Mouse (Mus musculus) lung, postnatal 10 days (tissue): Measurements from ENCODE around the gene Lag3.

Experiments used
- DNase-seq: peaks from one replicate; pipeline ENCODE4 v3.0.0; 2021

Gene Lag3

DNA sequence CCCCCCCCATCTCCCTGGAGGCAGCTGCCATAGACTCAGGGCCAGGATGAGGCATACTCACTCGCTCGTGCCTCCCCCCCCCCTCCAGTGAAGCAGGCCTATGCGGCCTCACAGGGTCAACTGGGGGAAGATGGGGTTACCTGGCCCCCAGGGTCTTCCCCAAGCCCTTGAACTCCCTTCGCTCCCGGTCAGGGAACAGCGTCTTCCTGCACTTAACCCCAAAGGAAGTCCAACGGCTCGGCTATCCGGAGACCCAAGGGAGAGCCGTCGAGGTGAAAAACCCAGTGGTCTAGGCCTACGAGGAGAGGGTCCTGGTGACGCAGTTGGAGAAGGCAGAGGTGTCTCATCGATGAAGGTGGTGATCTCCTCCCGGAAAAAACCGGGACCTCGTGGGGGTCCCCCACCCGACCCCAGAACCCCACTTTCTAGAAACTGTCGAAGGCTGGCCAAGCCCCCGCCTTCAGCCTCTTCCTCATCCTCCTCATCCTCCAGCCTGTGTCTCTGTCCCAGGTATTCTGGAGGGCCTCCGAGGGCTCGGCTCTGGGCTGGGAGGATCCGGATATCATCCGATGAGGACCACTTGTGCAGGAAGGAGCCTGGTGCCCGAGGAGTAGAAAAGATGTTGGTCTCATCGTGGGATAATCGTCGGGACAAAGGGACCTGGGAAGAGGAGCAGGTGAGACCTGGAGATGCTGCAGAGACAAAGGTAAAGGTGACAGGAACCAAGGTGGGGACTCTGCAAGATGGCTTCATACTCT lies 52.8 kb downstream of the Lag3 start:
- no peak for DNase-seq

DNA sequence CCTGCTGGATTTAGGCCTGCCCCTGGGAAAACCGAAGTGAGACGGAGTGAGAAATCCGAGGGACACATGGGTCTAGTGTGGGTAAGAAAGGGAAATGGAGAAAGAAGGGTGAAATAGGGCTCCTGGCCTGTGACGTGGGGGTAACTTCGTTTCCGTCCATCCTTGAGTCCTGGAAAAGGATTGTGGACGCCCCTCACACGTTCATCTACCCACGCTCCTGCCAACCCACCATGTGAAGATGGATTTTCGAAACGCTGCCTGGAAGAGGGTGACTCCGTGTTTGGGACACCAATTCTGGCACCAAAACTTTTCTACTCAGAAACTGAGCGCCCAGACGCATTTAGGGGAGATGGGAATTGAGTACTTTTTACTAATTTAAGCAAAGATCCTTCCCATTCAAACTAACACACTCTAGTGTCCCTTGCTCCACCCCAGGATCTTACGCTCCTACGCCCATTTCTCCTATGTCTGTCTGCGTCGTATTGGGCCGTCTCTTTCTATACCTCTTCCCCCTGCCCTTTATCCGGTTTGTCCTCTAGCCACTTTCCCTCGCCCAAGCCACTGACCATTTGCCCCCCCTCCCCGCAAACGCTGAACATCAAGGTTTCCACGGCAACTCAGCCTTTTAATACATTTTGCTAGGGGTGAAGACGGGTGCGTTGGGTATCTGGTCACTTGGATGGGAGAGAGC lies 53.5 kb downstream of the Lag3 start:
- DNase-seq: no peak

DNA sequence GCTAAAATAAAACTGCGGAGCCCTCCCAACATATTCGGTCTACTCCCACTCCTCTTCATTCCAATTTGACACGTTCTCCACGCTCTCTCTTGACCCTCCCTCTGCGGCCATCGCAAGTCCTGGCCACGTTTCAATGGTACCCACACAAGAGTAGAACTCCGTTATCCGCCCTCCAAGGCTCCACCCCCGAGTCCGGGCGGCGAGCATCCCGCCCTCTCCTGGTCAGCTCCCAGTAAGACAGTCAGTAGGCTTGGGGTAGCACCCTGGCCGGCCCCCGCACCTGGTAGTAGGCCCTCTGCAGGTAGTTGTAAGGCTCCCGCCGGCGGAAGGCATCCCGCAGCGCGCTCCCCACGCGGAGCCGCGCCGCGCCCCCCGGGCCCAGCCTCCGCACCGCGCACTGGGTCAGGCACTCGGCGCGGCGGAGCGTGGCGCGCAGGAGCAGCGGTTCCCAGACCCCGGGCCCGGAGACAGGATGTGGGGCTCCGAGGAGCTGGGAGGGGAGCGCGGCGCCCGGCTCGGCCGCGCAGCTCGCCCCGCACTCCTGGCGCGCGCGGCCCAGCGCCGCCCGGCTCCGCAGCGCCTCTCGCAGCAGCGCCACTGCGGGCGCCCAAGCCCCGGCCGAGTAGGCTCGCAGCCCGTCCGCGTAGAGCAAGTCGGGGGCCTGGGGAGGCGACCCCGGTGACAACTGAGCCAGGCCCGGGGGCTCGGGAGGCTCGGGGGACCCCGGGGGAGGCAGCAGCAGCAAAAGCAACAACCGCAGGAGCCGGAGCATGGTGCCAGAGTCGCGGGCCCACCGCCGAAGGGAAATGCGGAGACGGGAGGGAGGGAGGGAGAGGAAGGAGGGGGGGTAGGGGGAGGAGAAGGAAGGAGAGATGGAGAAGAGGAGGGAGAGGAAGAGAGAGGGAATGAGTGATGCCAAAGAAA lies 54.3 kb downstream of the Lag3 start, which contains the start of gene P3h3:
Gene P3h3, minus strand, starts transcription at position 837 of the 924 bp plus-strand sequence.
- peak; percentile 90 for DNase-seq

DNA sequence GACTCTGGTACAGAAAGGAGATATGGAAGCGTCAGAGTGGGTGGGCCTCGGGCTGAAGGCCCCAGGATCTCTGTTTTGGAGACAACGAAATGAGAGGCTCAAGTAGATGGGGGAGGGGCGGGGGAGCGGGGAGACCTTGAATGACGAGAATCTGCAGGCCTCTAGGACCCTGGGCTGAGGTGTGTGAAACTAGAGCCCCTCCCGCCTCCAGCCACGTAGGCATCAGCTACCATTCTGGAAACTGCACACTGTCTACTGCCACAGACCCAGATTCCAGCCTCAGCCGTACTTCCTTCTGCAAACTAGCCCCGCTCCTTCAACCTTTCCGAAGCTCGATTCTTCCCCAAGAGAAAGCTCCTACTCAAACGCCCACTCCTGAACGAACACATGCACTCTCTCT lies 55.2 kb downstream of the Lag3 start:
- DNase-seq: no peak

DNA sequence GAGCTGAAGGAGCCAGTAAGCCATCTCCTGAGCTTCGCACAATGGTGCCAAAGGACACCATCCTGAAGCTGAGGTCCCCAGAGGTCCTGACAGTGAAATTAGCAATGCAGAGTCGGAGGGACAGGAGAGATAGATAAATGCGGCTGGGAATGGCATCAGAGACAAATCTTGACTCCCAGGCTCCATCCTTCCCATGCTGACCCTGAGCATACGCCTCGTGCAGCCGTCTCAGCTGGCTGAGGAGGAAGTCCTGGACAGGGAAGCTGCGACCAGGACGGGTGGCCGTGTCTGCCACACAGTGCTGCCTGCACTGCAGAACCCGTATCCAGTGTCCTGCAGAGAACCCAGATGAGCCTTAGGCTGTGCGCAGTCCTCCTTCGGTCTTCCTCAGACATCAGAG lies 56.9 kb downstream of the Lag3 start:
- DNase-seq: no peak
